Mouse (Mus musculus) intestine, embryonic 14.5 days (tissue): ENCODE data around the gene Shpk. TPM values are rescaled to one million over a fixed set of nuclear protein-coding genes. Genes with fewer than 3 reads are reported as not detected.

Experiments
- ATAC-seq: fragments of 200-750 bp; cut with Nextera tagmentation; replicated peaks from 2 replicates; pipeline ENCODE4 v1.8.0; 2017; ENCODE audit warnings: low read depth, moderate number of reproducible peaks, moderate TSS enrichment, moderate library complexity; ENCODE audit not compliant: low FRiP score, low TSS enrichment
- DNase-seq: peaks from one replicate; pipeline ENCODE4 v3.0.0-alpha.2; 2018; ENCODE audit warnings: low spot score
- H3K27ac ChIP-seq: fragments of 300-500 bp; sonication (generic); 2 replicates; pipeline ENCODE4 v1.5.1; 2014; ENCODE audit warnings: low read depth, mild to moderate bottlenecking, control low read depth
- H3K27me3 ChIP-seq: fragments of 300-500 bp; sonication (generic); replicated peaks from 2 replicates; pipeline ENCODE4 v1.6.1; 2014; ENCODE audit warnings: low read length, control low read depth; ENCODE audit not compliant: control insufficient read depth, insufficient read depth
- H3K36me3 ChIP-seq: fragments of 300-500 bp; sonication (generic); 2 replicates; pipeline ENCODE4 v1.6.1; 2014; ENCODE audit warnings: low read length, control low read depth; ENCODE audit not compliant: control insufficient read depth, insufficient read depth
- H3K4me1 ChIP-seq: fragments of 300-500 bp; sonication (generic); replicated peaks from 2 replicates; pipeline ENCODE4 v1.6.1; 2014; ENCODE audit warnings: low read length, control low read depth, mixed read lengths; ENCODE audit not compliant: control insufficient read depth, insufficient read depth
- H3K4me2 ChIP-seq: fragments of 300-500 bp; sonication (generic); 2 replicates; pipeline ENCODE4 v1.6.1; 2014; ENCODE audit warnings: low read length
- H3K4me3 ChIP-seq: fragments of 300-500 bp; sonication (generic); 2 replicates; pipeline ENCODE4 v1.5.1; 2014; ENCODE audit warnings: low read depth, low read length, control low read depth, mixed read lengths
- H3K9ac ChIP-seq: fragments of 300-500 bp; sonication (generic); 2 replicates; pipeline ENCODE4 v1.6.1; 2014; ENCODE audit warnings: mild to moderate bottlenecking, low read length
- H3K9me3 ChIP-seq: fragments of 300-500 bp; sonication (generic); 2 replicates; pipeline ENCODE4 v1.6.1; 2016; ENCODE audit warnings: low read length, control low read depth; ENCODE audit not compliant: control insufficient read depth
- WGBS: fragments of 180-500 bp; shearing (Covaris S2); extraction: QIAGEN DNeasy Blood & Tissue Kit; methylation state at CpG from one replicate; pipeline ENCODE4 v1.1.7; 2014; 5-methylcytosine and 5-hydroxymethylcytosine counted together
- polyA plus RNA-seq: library from polyadenylated mRNA; unstranded; fragments of >200 nt; fragmentation: Nextera tagmentation; extraction: Ambion mirVana; gene quantifications from 2 replicates; pipeline ENCODE4 v1.2.1, GENCODE M21; 2014

The Shpk gene
- polyA plus RNA-seq, 1 experiment from 2014 or later: 1.1 TPM

DNA sequence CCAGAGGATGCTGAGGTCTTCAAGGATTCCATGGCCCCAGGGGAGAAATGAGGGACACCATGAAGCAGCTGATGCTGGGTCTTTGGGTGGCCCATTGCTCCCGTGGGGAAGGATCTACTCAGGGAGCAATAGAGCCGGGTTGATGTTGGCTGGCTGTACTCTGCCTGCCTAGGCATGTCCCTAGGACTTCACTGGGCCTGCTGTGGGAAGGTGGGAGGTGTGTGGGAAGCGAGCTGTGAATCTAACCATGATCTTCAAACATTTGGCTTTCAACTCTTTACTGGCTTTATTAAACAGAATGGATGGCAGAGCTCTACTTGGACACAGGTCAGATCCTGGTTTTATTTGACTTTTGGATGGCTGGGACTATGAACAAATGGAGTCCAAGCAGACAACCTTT, 61.2 kb downstream of the Shpk start:
- no peak for DNase-seq
- WGBS: 88% methylated on average over 3 of the region's 3 CpGs
- Histone ChIP-seq H3K27me3 (no peaks in the 10 kb centered on the region), H3K4me3 (no peak overlapping the region), H3K9ac (no peak overlapping the region), H3K4me2 (no peak overlapping the region), H3K9me3 (no peaks in the 10 kb centered on the region), H3K36me3 (no peaks in the 10 kb centered on the region), H3K27ac (no peak overlapping the region), H3K4me1 (no peaks in the 10 kb centered on the region)
- ATAC-seq: no peak

DNA sequence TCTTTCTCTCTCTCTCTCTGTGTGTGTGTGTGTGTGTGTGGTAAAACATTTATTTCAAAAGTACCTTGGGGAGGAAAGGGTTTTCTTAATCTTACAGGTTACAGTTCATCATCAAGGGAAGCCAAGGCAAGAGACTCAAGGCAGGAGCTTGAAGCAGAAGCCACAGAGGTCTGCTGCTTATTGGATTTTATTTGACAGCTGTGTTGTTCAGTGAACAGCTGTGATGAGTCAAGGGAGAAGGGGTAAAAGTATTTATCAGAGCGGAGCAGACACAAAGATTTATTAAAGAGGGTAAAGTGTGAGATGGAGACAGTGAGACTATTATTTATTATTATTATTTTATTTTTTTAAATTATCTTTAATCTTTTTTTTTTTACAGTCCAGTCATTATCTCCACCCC, 62.1 kb downstream of the Shpk start:
- H3K9me3 ChIP-seq: no peaks in the 10 kb centered on the region
- H3K9ac ChIP-seq: no peak overlapping the region
- no peaks in the 10 kb centered on the region for H3K27me3 ChIP-seq
- no peak overlapping the region for H3K4me2 ChIP-seq
- no peak overlapping the region for H3K27ac ChIP-seq
- DNase-seq (no peak), ATAC-seq (no peak)
- no peaks in the 10 kb centered on the region for H3K4me1 ChIP-seq
- no peak overlapping the region for H3K4me3 ChIP-seq
- 56% methylated on average over 1 of the region's 1 CpGs for WGBS
- H3K36me3 ChIP-seq: no peaks in the 10 kb centered on the region

DNA sequence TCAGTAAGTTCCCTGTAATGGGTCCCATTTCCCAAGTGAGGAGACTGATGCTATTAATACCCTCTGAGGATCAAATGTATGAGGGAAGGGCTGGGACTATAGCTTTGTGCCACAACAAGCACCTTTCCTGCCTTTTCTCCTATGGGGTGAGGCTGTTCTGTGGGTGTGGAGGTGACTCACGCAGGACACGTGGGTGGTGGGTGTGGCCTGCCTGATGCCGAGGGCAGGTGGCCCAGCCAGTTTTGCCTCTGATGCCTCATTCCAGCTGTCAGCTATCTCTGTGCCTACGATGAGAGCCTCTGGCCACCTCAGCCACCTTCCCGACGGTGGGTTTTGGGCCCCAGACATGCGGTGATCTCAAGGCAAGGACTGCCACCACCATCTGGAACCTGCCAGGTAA, 68.0 kb downstream of the Shpk start, which contains the start of gene Trpv3:
Trpv3 (plus strand) TSS at position 122 of the 400 bp plus-strand sequence.
- no peaks in the 10 kb centered on the region for H3K27me3 ChIP-seq
- H3K9me3 ChIP-seq: no peaks in the 10 kb centered on the region
- no peak within 1 kb of the TSS for H3K4me2 ChIP-seq
- H3K9ac ChIP-seq: no peak within 1 kb of the TSS
- H3K27ac ChIP-seq: no peak within 1 kb of the TSS
- DNase-seq (no peak), ATAC-seq (no peak)
- 81% methylated on average over 7 of the region's 7 CpGs for WGBS
- no peaks in the 10 kb centered on the region for H3K4me1 ChIP-seq
- no peaks in the 10 kb centered on the region for H3K36me3 ChIP-seq
- no peak within 1 kb of the TSS for H3K4me3 ChIP-seq

Other genes with a start within 250 kb of the Shpk start
- gene Atp2a3, start 238.3 kb upstream of the Shpk start, polyA plus RNA-seq: 17.4 and 21.4 TPM in 2 replicates
- gene P2rx1, start 200.4 kb upstream of the Shpk start, polyA plus RNA-seq: 1.7 and 10.1 TPM in 2 replicates
- 4.4 and 4.5 TPM in 2 replicates for gene Camkk1, start 180.5 kb upstream of the Shpk start, polyA plus RNA-seq
- 10.0 and 11.9 TPM in 2 replicates for gene Ncbp3, start 151.7 kb upstream of the Shpk start, polyA plus RNA-seq
- gene Itgae, start 108.9 kb upstream of the Shpk start, polyA plus RNA-seq: 0.23 and 0.28 TPM in 2 replicates
- 16.0 and 16.3 TPM in 2 replicates for gene Haspin, start 61.2 kb upstream of the Shpk start, polyA plus RNA-seq
- 0.07 TPM in 1 of 2 replicates, not detected in the other for gene P2rx5, start 39.0 kb upstream of the Shpk start, polyA plus RNA-seq
- 123 and 130 TPM in 2 replicates for gene Emc6, start 22.4 kb upstream of the Shpk start, polyA plus RNA-seq
- 233 and 258 TPM in 2 replicates for gene Tax1bp3, start 22.4 kb upstream of the Shpk start, polyA plus RNA-seq
- 15.6 and 17.0 TPM in 2 replicates for gene Ctns, start 418 bp upstream of the Shpk start, polyA plus RNA-seq
- gene Trpv1, start 34.8 kb downstream of the Shpk start, polyA plus RNA-seq: 0.07 TPM in 1 of 2 replicates, not detected in the other
- 0.08 and 0.15 TPM in 2 replicates for gene Trpv3, start 67.9 kb downstream of the Shpk start, polyA plus RNA-seq
- 0.38 TPM in 2 replicates for gene Aspa, start 130.1 kb downstream of the Shpk start, polyA plus RNA-seq
- gene Gm49340, start 130.3 kb downstream of the Shpk start, polyA plus RNA-seq: not detected in 2 replicates
- gene Spata22, start 130.3 kb downstream of the Shpk start, polyA plus RNA-seq: not detected in 2 replicates
- not detected in 2 replicates for gene Olfr20, start 151.3 kb downstream of the Shpk start, polyA plus RNA-seq
- not detected in 2 replicates for gene Olfr376, start 171.8 kb downstream of the Shpk start, polyA plus RNA-seq
- gene Olfr1, start 200.2 kb downstream of the Shpk start, polyA plus RNA-seq: not detected in 2 replicates
- not detected in 2 replicates for gene Olfr378, start 229.0 kb downstream of the Shpk start, polyA plus RNA-seq